Comparison of ENCODE assay signal across 22 mouse cellular contexts in genomic region chr14:62323457-62323856, GRCm38 (mm10). TPM values are rescaled to one million over a fixed set of nuclear protein-coding genes. Genes with fewer than 3 reads are reported as not detected.
DNase-seq lines count a peak whose midpoint lies in the region; ATAC-seq and TF ChIP-seq lines count a peak whose summit lies in the region.
"Had no signal": no experiment of that assay in that cellular context is flagged by ENCODE, and none has a peak within 500 bp of the region (broad histone marks: within the 10 kb centered on the region; RNA-seq: fewer than 3 reads in every experiment).

No protein-coding gene starts in this region.

- no peak overlapping the region for H3K9ac ChIP-seq in forebrain, embryonic 15.5 days (replicated peaks)
- H3K9ac ChIP-seq in forebrain, embryonic 14.5 days (ENCODE audit: low read length), result no peak overlapping the region
- no peak overlapping the region for H3K9ac ChIP-seq in lung, embryonic 14.5 days
- no peak overlapping the region for H3K9ac ChIP-seq in limb, embryonic 13.5 days
- no peak overlapping the region for H3K9ac ChIP-seq in kidney, embryonic 14.5 days (ENCODE audit: low read depth, low read length)
- H3K9ac ChIP-seq: embryonic facial prominence, embryonic 12.5 days; embryonic facial prominence, embryonic 15.5 days; heart, embryonic 12.5 days; heart, embryonic 15.5 days; hindbrain, embryonic 14.5 days had no signal

- 83% methylated on average over 5 of the region's 5 CpGs for WGBS in forebrain, embryonic 15.5 days
- 87% methylated on average over 5 of the region's 5 CpGs for WGBS in forebrain, embryonic 14.5 days
- 61% methylated on average over 5 of the region's 5 CpGs for WGBS in lung, embryonic 14.5 days
- WGBS in limb, embryonic 13.5 days, result 47% methylated on average over 5 of the region's 5 CpGs
- 68% methylated on average over 5 of the region's 5 CpGs for WGBS in kidney, embryonic 14.5 days

- H3K4me2 ChIP-seq in forebrain, embryonic 15.5 days (replicated peaks), result no peak overlapping the region
- H3K4me2 ChIP-seq in forebrain, embryonic 14.5 days (ENCODE audit: low read length), result no peak overlapping the region
- H3K4me2 ChIP-seq in lung, embryonic 14.5 days, result no peak overlapping the region
- H3K4me2 ChIP-seq in limb, embryonic 13.5 days (replicated peaks), result no peak overlapping the region
- peak overlapping the region; percentile 64 for H3K4me2 ChIP-seq in myocyte (ENCODE audit: low read depth)
- no peak overlapping the region for H3K4me2 ChIP-seq in kidney, embryonic 14.5 days (replicated peaks; ENCODE audit: low read depth, low read length)
- H3K4me2 ChIP-seq: embryonic facial prominence, embryonic 12.5 days; heart, embryonic 12.5 days; heart, embryonic 15.5 days; hindbrain, embryonic 14.5 days had no signal

- peak overlapping the region; percentile 61 for H3K27ac ChIP-seq in forebrain, embryonic 15.5 days (replicated peaks)
- no peak overlapping the region; the same call in 1 of the 2 replicates for H3K27ac ChIP-seq in forebrain, embryonic 14.5 days (ENCODE audit: low read depth, low read length)
- H3K27ac ChIP-seq in lung, embryonic 14.5 days (ENCODE audit: low read depth), result no peak overlapping the region
- H3K27ac ChIP-seq in limb, embryonic 13.5 days, result no peak overlapping the region
- no peak overlapping the region for H3K27ac ChIP-seq in kidney, embryonic 14.5 days (ENCODE audit: low read depth, low read length)
- H3K27ac ChIP-seq: embryonic facial prominence, embryonic 12.5 days; heart, embryonic 15.5 days; hindbrain, embryonic 14.5 days; hindbrain, postnatal 0 days had no signal

- peaks cover 25% of the 10 kb centered on the region for H3K4me1 ChIP-seq in forebrain, embryonic 15.5 days
- H3K4me1 ChIP-seq in forebrain, embryonic 14.5 days (ENCODE audit: control insufficient read depth, insufficient read depth, low read length), result peaks cover 15% of the 10 kb centered on the region
- H3K4me1 ChIP-seq in lung, embryonic 14.5 days (ENCODE audit: insufficient read depth), result peaks cover 3% of the 10 kb centered on the region; the same call in 1 of the 2 replicates
- H3K4me1 ChIP-seq in limb, embryonic 13.5 days, result peaks cover 25% of the 10 kb centered on the region
- H3K4me1 ChIP-seq in kidney, embryonic 14.5 days (ENCODE audit: control insufficient read depth, insufficient read depth, low read length), result no peaks in the 10 kb centered on the region; the same call in 1 of the 2 replicates
- H3K4me1 ChIP-seq: heart, embryonic 15.5 days had no signal

- DNase-seq in forebrain, embryonic 14.5 days (ENCODE audit: low spot score), result no peak
- peak; percentile 53 for DNase-seq in lung, embryonic 14.5 days
- DNase-seq in lung, postnatal 10 days, result no peak
- DNase-seq: adrenal gland, adult 8-10 months; adrenal gland, postnatal 36 days; cerebellum, adult 18-20 months; cerebellum, adult 9-10 months; cerebellum, postnatal 25 days; gastrocnemius, postnatal 10 days; gastrocnemius, postnatal 36 days; heart, postnatal 36 days had no signal

- no peak overlapping the region for H3K4me3 ChIP-seq in forebrain, embryonic 15.5 days
- H3K4me3 ChIP-seq in forebrain, embryonic 14.5 days (ENCODE audit: low read depth, low read length), result no peak overlapping the region
- no peak overlapping the region for H3K4me3 ChIP-seq in lung, embryonic 14.5 days (ENCODE audit: low read depth, low read length)
- no peak overlapping the region for H3K4me3 ChIP-seq in limb, embryonic 13.5 days
- no peak overlapping the region for H3K4me3 ChIP-seq in myocyte
- H3K4me3 ChIP-seq in kidney, embryonic 14.5 days (ENCODE audit: low read length), result no peak overlapping the region
- H3K4me3 ChIP-seq: embryonic facial prominence, embryonic 12.5 days; embryonic facial prominence, embryonic 15.5 days; heart, embryonic 12.5 days; heart, embryonic 15.5 days had no signal

- no peak for TF ChIP-seq POLR2A in myocyte (IDR thresholded peaks at IDR 0.05; ENCODE audit: insufficient read length, low read depth)

- no peaks in the 10 kb centered on the region for H3K79me2 ChIP-seq in myocyte (ENCODE audit: control insufficient read depth, insufficient read depth)

- TF ChIP-seq CTCF in lung, embryonic 14.5 days (IDR thresholded peaks at IDR 0.05; ENCODE audit: low read depth), result no peak

- no peak for ATAC-seq in forebrain, embryonic 15.5 days (replicated peaks)
- ATAC-seq in forebrain, embryonic 14.5 days, result no peak
- ATAC-seq in lung, embryonic 14.5 days (ENCODE audit: insufficient read depth), result no peak
- peak; percentile 81 for ATAC-seq in limb, embryonic 13.5 days (ENCODE audit: low FRiP score, low read depth)
- ATAC-seq in kidney, embryonic 14.5 days (ENCODE audit: low FRiP score, low TSS enrichment), result no peak
- ATAC-seq: activated CD4-positive, CD25-positive, alpha-beta regulatory T cell, adult 4 months; hindbrain, postnatal 0 days had no signal

- no peaks in the 10 kb centered on the region for H3K36me3 ChIP-seq in forebrain, embryonic 15.5 days
- H3K36me3 ChIP-seq in forebrain, embryonic 14.5 days (ENCODE audit: control insufficient read depth, insufficient read depth, low read length), result no peaks in the 10 kb centered on the region
- no peaks in the 10 kb centered on the region for H3K36me3 ChIP-seq in lung, embryonic 14.5 days (ENCODE audit: insufficient read depth)
- no peaks in the 10 kb centered on the region for H3K36me3 ChIP-seq in limb, embryonic 13.5 days
- H3K36me3 ChIP-seq in myocyte (ENCODE audit: control insufficient read depth, insufficient read depth), result no peaks in the 10 kb centered on the region
- H3K36me3 ChIP-seq in kidney, embryonic 14.5 days (ENCODE audit: control insufficient read depth, insufficient read depth, low read length), result no peaks in the 10 kb centered on the region
- H3K36me3 ChIP-seq: embryonic facial prominence, embryonic 12.5 days; embryonic facial prominence, embryonic 15.5 days; heart, embryonic 12.5 days; heart, embryonic 15.5 days had no signal

- H3K9me3 ChIP-seq in forebrain, embryonic 15.5 days, result no peaks in the 10 kb centered on the region
- no peaks in the 10 kb centered on the region for H3K9me3 ChIP-seq in forebrain, embryonic 14.5 days (replicated peaks; ENCODE audit: control insufficient read depth, low read length)
- no peaks in the 10 kb centered on the region for H3K9me3 ChIP-seq in lung, embryonic 14.5 days (ENCODE audit: low read depth, low read length)
- H3K9me3 ChIP-seq in limb, embryonic 13.5 days, result no peaks in the 10 kb centered on the region
- no peaks in the 10 kb centered on the region for H3K9me3 ChIP-seq in kidney, embryonic 14.5 days (ENCODE audit: control insufficient read depth, low read length)
- H3K9me3 ChIP-seq: embryonic facial prominence, embryonic 12.5 days; embryonic facial prominence, embryonic 15.5 days; heart, embryonic 12.5 days; heart, embryonic 15.5 days had no signal

- H3ac ChIP-seq in myocyte (ENCODE audit: control insufficient read depth, insufficient read length), result no peak overlapping the region

- H3K27me3 ChIP-seq in forebrain, embryonic 15.5 days, result no peaks in the 10 kb centered on the region
- no peaks in the 10 kb centered on the region for H3K27me3 ChIP-seq in forebrain, embryonic 14.5 days (replicated peaks; ENCODE audit: control insufficient read depth, insufficient read depth, low read length)
- H3K27me3 ChIP-seq in lung, embryonic 14.5 days (ENCODE audit: insufficient read depth, low read length), result no peaks in the 10 kb centered on the region
- H3K27me3 ChIP-seq in limb, embryonic 13.5 days, result no peaks in the 10 kb centered on the region
- H3K27me3 ChIP-seq in myocyte (ENCODE audit: control insufficient read depth, insufficient read depth, insufficient read length), result no peaks in the 10 kb centered on the region
- no peaks in the 10 kb centered on the region for H3K27me3 ChIP-seq in kidney, embryonic 14.5 days (ENCODE audit: control insufficient read depth, insufficient read depth, low read length)
- H3K27me3 ChIP-seq: embryonic facial prominence, embryonic 12.5 days; embryonic facial prominence, embryonic 15.5 days; heart, embryonic 12.5 days; heart, embryonic 15.5 days had no signal

TF ChIP-seq in myocyte, 11 proteins besides CTCF, POLR2A, EP300 and RAD21:
- TF ChIP-seq MYOG (IDR thresholded peaks at IDR 0.05; ENCODE audit: control insufficient read depth in 1 of 3, insufficient read depth in 1 of 3, insufficient read length in 2 of 3, low read depth in 2 of 3) (no peak), MYOD1 (IDR thresholded peaks at IDR 0.05; ENCODE audit: control insufficient read depth in 1 of 3, insufficient read length in 2 of 3, low read depth in 2 of 3) (no peak), E2F4 (IDR thresholded peaks at IDR 0.05; ENCODE audit: insufficient read depth) (no peak), CEBPB (IDR thresholded peaks at IDR 0.05; ENCODE audit: insufficient read depth, poor library complexity, severe bottlenecking) (no peak), USF1 (IDR thresholded peaks at IDR 0.05; ENCODE audit: low read depth) (no peak)

RNA-seq across cellular contexts. Expression of gene Dleu7, which starts 30.6 kb away (rescaled TPM):
- polyA plus RNA-seq in forebrain, embryonic 15.5 days (2015; fragmentation: Nextera tagmentation; extraction: Ambion mirVana), result 23.2 and 23.6 TPM in 2 replicates
- 24.3 and 28.2 TPM in 2 replicates for polyA plus RNA-seq in forebrain, embryonic 14.5 days (2014; fragmentation: Nextera tagmentation; extraction: Ambion mirVana)
- 1.1 and 1.2 TPM in 2 replicates for polyA plus RNA-seq in lung, embryonic 14.5 days (2014; fragmentation: Nextera tagmentation; extraction: Ambion mirVana)
- polyA plus RNA-seq in limb, embryonic 13.5 days (2015; fragmentation: Nextera tagmentation; extraction: Ambion mirVana), result 1.6 TPM in 2 replicates
- polyA plus RNA-seq in myocyte (2012; fragmentation: generic; extraction: Trizol), result 0.25 TPM
- polyA plus RNA-seq in kidney, embryonic 14.5 days (2014; fragmentation: Nextera tagmentation; extraction: Ambion mirVana), result 4.8 and 5.7 TPM in 2 replicates
- polyA plus RNA-seq: activated CD4-positive, CD25-positive, alpha-beta regulatory T cell, adult 4 months had no signal

RNA-seq across cellular contexts. Expression of gene Rnaseh2b, which starts 31.1 kb away (rescaled TPM):
- 64.4 and 68.4 TPM in 2 replicates for polyA plus RNA-seq in forebrain, embryonic 15.5 days (2015; fragmentation: Nextera tagmentation; extraction: Ambion mirVana)
- 79.6 and 82.6 TPM in 2 replicates for polyA plus RNA-seq in forebrain, embryonic 14.5 days (2014; fragmentation: Nextera tagmentation; extraction: Ambion mirVana)
- polyA plus RNA-seq in lung, embryonic 14.5 days (2014; fragmentation: Nextera tagmentation; extraction: Ambion mirVana), result 73.7 and 79.2 TPM in 2 replicates
- 56.9 and 57.3 TPM in 2 replicates for polyA plus RNA-seq in limb, embryonic 13.5 days (2015; fragmentation: Nextera tagmentation; extraction: Ambion mirVana)
- polyA plus RNA-seq in myocyte (2012; fragmentation: generic; extraction: Trizol), result 7.4 TPM
- polyA plus RNA-seq in kidney, embryonic 14.5 days (2014; fragmentation: Nextera tagmentation; extraction: Ambion mirVana), result 69.3 and 82.5 TPM in 2 replicates
